Mouse (Mus musculus) embryonic fibroblast, embryonic 13.5 days (primary cell): Measurements from ENCODE around the gene Rasa2.

Experiments
- CTCF ChIP-seq: IDR thresholded peaks from 2 replicates; pipeline ENCODE4 v1.5.1; 2011; ENCODE audit warnings: mild to moderate bottlenecking, control low read depth, low read length, moderate library complexity, borderline replicate concordance; ENCODE audit not compliant: insufficient read depth
- POLR2A ChIP-seq: IDR thresholded peaks from 2 replicates; pipeline ENCODE4 v1.6.1; 2011; ENCODE audit warnings: low read depth, mild to moderate bottlenecking, control low read depth, low read length, moderate library complexity

DNA sequence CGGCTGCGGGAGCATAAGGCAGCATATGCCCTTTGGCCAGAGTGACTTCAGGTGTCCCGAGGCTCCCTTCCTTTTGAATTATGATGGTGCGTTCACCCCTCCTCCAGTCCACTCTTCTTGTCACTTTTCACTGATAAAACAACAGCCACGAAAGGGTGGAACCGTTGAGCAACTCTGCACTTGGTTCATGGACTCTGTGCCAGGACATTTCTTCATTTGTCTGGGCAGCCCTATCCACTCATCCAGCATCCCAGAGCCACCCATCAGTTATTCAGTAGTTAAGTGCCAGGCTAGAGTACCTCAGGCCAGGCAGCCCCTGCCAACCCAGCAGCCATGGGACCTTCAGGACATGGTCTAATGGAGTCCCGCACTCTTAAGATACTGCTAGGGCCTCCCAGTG lies 7.1 kb upstream of the Rasa2 start:
- TF ChIP-seq CTCF (no peak), POLR2A (no peak)
